Mouse (Mus musculus): Measurements from ENCODE around the gene Wnt7a. TPM values are rescaled to one million over a fixed set of nuclear protein-coding genes. Genes with fewer than 3 reads are reported as not detected.

The Wnt7a gene
- total RNA-seq, 2 experiments from 2014 or later = 18.0 to 25.3 TPM

DNA sequence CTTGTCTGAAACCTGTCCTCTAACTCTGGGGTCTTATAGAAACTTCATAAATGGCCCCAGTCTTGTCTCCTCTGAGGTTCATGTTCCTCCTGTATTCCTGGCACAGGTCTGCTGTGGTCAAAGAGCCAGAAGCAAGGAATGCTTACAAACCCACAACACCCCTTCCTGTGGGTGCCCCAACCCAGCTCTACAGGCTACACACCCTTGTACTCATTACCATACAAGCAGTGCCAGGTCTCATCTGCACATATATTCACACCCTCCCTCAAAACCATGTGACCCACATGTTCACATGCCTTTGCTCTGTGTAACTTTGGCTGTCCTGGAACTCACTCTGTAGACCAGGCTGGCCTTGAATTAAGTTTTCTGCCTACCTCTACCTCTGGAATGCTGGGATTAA is 38.2 kb downstream of the Wnt7a start:
- no peak overlapping the region for H3K4me3 ChIP-seq
- H3K27ac ChIP-seq = peak overlapping the region; percentile 36; the same call in 1 of the 2 replicates
- no peak for TF ChIP-seq CTCF (conservative IDR thresholded peaks at IDR 0.05)
- DNase-seq (ENCODE audit: low spot score in 2 of 2) = no peak

GRCm38 (mm10) chr6:91372586-91372971 is 38.6 kb downstream of the Wnt7a start:
- no peak for DNase-seq (ENCODE audit: low spot score in 2 of 2)
- no peak overlapping the region for H3K4me3 ChIP-seq
- TF ChIP-seq CTCF (conservative IDR thresholded peaks at IDR 0.05) = no peak
- peak overlapping the region; percentile 36; the same call in 1 of the 2 replicates for H3K27ac ChIP-seq

- H3K4me3 ChIP-seq = no peak overlapping the region
- TF ChIP-seq CTCF (conservative IDR thresholded peaks at IDR 0.05) = no peak
- peak overlapping the region; percentile 32; the same call in 1 of the 2 replicates for H3K27ac ChIP-seq
- DNase-seq (ENCODE audit: low spot score in 2 of 2) = peak in 1 of 2 experiments; percentile 47
Measured at GRCm38 (mm10) chr6:91371912-91372585, 39.1 kb downstream of the Wnt7a start.

- H3K4me3 ChIP-seq = no peak overlapping the region
- H3K27ac ChIP-seq = no peak overlapping the region
- no peak for TF ChIP-seq CTCF (conservative IDR thresholded peaks at IDR 0.05)
- DNase-seq (ENCODE audit: low spot score in 2 of 2) = no peak
Measured at GRCm38 (mm10) chr6:91366781-91367180, 44.4 kb downstream of the Wnt7a start.

DNA sequence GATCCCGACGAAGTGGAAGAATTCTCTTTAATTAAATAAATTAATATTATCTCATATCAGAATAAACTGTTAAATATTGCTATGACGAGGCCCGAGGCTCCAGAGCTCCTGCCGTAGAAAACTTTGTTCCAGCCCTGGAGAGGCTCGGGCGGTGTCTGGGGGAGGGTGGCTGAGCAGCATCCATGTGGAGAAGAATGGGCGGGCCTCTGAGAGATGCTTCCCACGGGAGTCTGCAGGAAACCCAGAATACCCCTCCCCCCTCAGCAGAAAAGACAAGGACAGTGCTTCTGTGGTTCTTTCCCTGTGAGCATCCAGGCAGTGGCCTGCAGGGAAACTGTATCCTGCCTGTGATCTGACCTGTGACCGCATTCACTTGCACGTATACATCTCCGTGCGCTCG is 45.7 kb downstream of the Wnt7a start:
- Histone ChIP-seq H3K27ac (0 out of 2 replicates have a peak overlapping the region, but pooled peaks have one; percentile 7), H3K4me3 (no peak overlapping the region)
- no peak for DNase-seq (ENCODE audit: low spot score in 2 of 2)
- no peak for TF ChIP-seq CTCF (conservative IDR thresholded peaks at IDR 0.05)

- no peak overlapping the region for H3K27ac ChIP-seq
- H3K4me3 ChIP-seq = no peak overlapping the region
- no peak for DNase-seq (ENCODE audit: low spot score in 2 of 2)
- no peak for TF ChIP-seq CTCF (conservative IDR thresholded peaks at IDR 0.05)
Measured at GRCm38 (mm10) chr6:91362756-91363155, 48.4 kb downstream of the Wnt7a start.

DNA sequence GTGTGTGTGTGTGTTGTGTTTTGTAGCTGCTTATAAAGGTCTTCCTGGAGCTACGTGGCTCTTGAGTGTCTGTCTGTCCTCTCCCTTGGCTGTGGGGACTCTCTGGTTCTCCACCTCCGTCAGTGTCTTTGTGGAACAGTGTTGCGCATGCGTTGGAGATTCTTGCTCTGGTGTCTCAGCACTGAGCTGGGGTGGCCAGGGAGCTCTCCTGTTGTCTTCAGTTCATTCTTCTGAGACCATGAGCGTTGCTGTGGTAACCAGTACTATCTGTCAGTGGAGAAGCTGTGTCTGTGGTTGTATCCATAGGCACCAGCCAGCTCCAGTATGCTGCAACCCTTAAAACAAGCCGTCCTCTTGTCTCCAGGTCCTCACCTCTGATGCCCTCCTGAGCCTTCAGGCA is 50.2 kb downstream of the Wnt7a start:
- Histone ChIP-seq H3K4me3 (no peak overlapping the region), H3K27ac (no peak overlapping the region)
- TF ChIP-seq CTCF (conservative IDR thresholded peaks at IDR 0.05) = no peak
- no peak for DNase-seq (ENCODE audit: low spot score in 2 of 2)

- Histone ChIP-seq H3K27ac (peak overlapping the region; percentile 81), H3K4me3 (no peak overlapping the region)
- TF ChIP-seq CTCF (conservative IDR thresholded peaks at IDR 0.05) = no peak
- DNase-seq (ENCODE audit: low spot score in 2 of 2) = no peak
Measured at GRCm38 (mm10) chr6:91360371-91360690, 50.8 kb downstream of the Wnt7a start.

DNA sequence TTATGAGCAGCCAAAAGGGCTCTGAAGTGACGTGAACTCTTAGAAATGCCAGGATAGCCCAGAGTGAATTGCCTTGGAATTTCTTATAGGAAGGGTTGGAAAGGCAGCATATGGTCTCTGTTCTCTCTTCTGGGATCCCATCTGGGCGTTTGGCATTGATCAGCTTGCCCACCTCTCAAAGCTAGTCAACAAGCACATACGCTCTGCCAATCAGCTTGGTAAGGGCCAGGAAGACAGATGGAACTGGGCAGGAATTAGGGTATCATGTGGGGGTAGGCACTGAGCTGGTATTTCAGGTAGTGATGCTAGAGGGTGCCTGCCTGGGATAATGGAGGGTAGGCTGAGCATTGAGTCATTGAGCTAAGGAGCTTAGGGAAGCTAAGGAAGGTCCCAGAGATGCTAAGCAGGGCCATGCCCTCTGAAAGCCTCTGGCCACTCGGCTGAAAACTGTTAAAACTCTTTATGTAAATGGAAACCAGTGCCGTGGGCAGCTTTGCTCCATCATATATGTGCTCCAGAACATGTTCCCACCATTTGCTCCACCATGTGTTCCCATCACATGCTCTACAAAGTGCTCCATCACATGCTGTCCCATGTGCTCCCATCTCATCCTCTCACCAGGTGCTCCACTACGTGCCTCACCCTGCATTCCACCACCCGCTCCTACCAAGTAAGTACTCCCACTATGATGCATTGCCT is 51.3 kb downstream of the Wnt7a start:
- TF ChIP-seq CTCF (conservative IDR thresholded peaks at IDR 0.05) = no peak
- peak; percentile 75 to 90 for DNase-seq (ENCODE audit: low spot score in 2 of 2)
- Histone ChIP-seq H3K4me3 (no peak overlapping the region), H3K27ac (peak overlapping the region; percentile 81)

DNA sequence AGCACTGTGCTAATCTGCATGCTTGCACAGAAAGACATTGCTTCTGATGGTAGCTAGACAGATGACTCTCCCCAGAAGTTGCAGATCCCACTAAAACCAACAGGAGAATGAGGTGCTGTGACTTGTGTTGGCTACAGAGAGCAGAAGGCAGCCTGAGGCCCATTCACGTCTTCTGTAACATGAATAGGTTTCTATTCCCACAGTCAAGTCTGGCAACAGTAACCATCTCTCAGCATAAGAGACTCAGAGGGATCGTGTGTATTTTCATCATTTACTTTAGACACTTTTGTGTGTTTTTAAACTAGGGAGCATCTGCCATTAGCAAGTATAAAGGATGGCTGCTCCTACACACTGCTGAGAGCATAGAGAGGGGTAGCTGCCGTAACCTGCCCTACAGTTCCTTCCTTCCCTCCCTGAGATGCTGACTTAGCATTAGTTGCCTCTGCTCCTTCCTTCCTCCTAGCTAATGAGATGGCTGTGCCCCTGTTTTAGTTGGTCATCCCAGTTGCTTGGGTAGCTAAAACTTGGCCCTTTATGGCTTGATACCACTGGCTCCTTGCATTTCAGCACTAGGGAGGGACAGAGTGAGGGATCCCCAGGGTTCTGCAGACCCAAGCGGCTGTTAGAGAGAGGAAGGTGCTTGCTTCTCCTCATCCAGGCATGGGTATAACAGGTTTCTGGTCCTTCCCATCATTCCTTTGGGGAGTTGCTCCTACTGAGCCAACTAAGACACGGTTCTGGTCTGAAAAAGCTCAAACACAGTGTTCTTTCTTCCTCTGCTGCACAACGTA is 52.1 kb downstream of the Wnt7a start:
- DNase-seq (ENCODE audit: low spot score in 2 of 2) = peak in 1 of 2 experiments; percentile 38
- peak overlapping the region; percentile 81 for H3K27ac ChIP-seq
- no peak for TF ChIP-seq CTCF (conservative IDR thresholded peaks at IDR 0.05)
- no peak overlapping the region for H3K4me3 ChIP-seq

DNA sequence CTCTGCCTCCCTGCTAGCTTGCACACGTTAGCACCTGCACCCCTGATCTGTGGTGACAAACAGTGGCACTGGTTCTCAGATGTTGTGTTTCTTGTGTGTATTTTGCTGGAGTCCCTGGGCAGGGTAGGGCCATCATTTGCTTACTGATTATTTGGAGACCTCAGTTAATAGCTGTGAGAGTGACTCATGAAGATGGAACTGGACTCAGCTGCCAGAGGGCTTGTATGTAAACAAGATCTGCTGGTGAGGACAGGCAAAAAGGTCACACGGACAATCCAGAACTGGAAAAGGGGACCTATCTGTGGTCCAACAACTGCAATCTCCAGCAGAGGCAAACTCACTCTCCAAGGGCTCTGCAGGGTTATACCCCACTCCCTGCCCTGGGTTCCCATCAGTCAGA is 52.8 kb downstream of the Wnt7a start:
- DNase-seq (ENCODE audit: low spot score in 2 of 2) = no peak
- Histone ChIP-seq H3K4me3 (no peak overlapping the region), H3K27ac (peak overlapping the region; percentile 81)
- TF ChIP-seq CTCF (conservative IDR thresholded peaks at IDR 0.05) = no peak

DNA sequence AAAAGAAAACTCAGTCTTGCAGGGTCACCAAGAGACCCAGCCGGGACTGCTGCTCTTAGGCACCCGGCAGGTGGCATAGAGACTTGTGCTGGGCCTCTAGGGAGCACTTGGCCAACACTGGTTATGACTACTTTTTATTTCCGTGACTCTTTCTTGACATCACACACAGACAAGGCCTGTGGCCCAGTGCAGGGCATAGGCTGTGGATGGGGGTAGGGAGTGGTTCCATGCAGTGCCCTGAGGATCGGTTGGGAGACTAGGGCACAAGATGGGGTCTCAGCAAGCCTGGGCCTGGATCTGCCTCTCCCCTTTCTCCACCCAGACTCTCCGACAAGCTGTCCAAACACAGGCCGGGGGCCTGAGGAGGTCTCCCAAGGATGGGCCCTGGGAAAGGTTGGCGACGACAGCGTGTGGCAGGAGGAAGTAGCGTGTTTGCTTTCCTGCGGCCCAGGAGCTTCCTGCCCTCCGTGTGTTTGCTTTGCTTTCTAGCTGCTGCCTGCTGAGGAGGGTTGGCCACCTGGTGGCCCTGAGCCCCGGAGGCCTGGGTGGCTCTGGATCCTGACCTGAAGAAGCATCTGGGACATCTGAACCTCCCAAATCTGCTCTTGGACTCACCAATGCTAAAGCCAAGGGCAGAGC is 53.8 kb downstream of the Wnt7a start:
- TF ChIP-seq CTCF (conservative IDR thresholded peaks at IDR 0.05) = no peak
- no peak for DNase-seq (ENCODE audit: low spot score in 2 of 2)
- H3K27ac ChIP-seq = no peak overlapping the region; the same call in 1 of the 2 replicates
- H3K4me3 ChIP-seq = no peak overlapping the region

DNA sequence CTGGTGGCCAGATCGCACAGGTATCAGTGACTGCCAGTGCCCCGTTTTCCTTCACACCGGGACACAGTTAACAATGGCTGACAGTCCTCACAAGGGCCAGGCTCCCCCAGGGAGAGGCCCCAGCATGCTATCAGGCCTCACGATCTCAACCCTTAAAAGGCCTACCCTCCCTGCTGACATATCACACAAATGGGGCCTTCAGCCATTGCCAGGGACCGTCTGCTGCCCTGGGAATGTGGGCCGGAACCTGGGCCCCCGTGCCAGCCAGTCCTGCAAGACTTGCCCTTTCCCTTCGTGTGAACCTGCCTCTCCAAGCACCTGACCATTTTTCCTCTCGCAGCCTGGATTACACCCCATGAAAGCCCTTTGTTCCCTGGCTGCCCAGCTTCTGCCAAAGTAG is 61.5 kb downstream of the Wnt7a start:
- no peak for TF ChIP-seq CTCF (conservative IDR thresholded peaks at IDR 0.05)
- no peak for DNase-seq (ENCODE audit: low spot score in 2 of 2)
- no peak overlapping the region for H3K27ac ChIP-seq
- H3K4me3 ChIP-seq = no peak overlapping the region

All from layer of hippocampus, adult 2 months (tissue).